Mouse (Mus musculus) CH12.LX (cell line): ENCODE measurements at regions not wholly inside any gene's neighbourhood (a gene's known extent, or its start where the extent isn't known, plus 50 kb on each side); places are given as distances from the start of the nearest gene placed in this dataset.

Source experiments
- BHLHE40 ChIP-seq: IDR thresholded peaks from 2 replicates; pipeline ENCODE4 v1.6.1; 2011; ENCODE audit warnings: mild to moderate bottlenecking, low read depth, low read length, improper control_type of control experiment
- CTCF ChIP-seq, 2 experiments: IDR thresholded peaks in 1 of 2; conservative IDR thresholded peaks in 1 of 2; 2 replicates each; pipeline ENCODE4 v1.5.1; 2011 to 2012; ENCODE audit warnings: low read depth in 2 of 2, low read length in 2 of 2, improper control_type of control experiment in 1 of 2, inconsistent platforms in 1 of 2, mild to moderate bottlenecking in 1 of 2, moderate library complexity in 1 of 2
- ELF1 ChIP-seq: IDR thresholded peaks from 2 replicates; pipeline ENCODE4 v1.6.1; 2014; ENCODE audit warnings: low read depth, mild to moderate bottlenecking, inconsistent platforms, low read length, improper control_type of control experiment
- EP300 ChIP-seq: IDR thresholded peaks from 2 replicates; pipeline ENCODE4 v1.6.1; 2011; ENCODE audit warnings: low read length, improper control_type of control experiment
- GABPA ChIP-seq: IDR thresholded peaks from 2 replicates; pipeline ENCODE4 v1.6.1; 2012; ENCODE audit warnings: low read depth, low read length, improper control_type of control experiment, inconsistent platforms; ENCODE audit not compliant: insufficient replicate concordance
- KAT2A ChIP-seq: IDR thresholded peaks from 2 replicates; pipeline ENCODE4 v1.6.1; 2012; ENCODE audit warnings: low read length, improper control_type of control experiment, inconsistent platforms; ENCODE audit not compliant: insufficient replicate concordance
- MAZ ChIP-seq: IDR thresholded peaks from 2 replicates; pipeline ENCODE4 v1.6.1; 2012; ENCODE audit warnings: low read depth, mild to moderate bottlenecking, inconsistent platforms, low read length, improper control_type of control experiment, moderate library complexity
- POLR2A ChIP-seq: IDR thresholded peaks from 2 replicates; pipeline ENCODE4 v1.6.1; 2011; ENCODE audit warnings: low read depth, mild to moderate bottlenecking, improper control_type of control experiment, low read length
- POLR2AphosphoS2 ChIP-seq: IDR thresholded peaks from 2 replicates; pipeline ENCODE4 v1.6.1; 2011; ENCODE audit warnings: low read depth, low read length, improper control_type of control experiment
- RCOR1 ChIP-seq: conservative IDR thresholded peaks from 2 replicates; pipeline ENCODE4 v1.6.1; 2012; ENCODE audit warnings: low read depth, mild to moderate bottlenecking, inconsistent platforms, low read length, improper control_type of control experiment
- USF1 ChIP-seq: IDR thresholded peaks from 2 replicates; pipeline ENCODE4 v1.6.1; 2014; ENCODE audit warnings: low read depth, mild to moderate bottlenecking, inconsistent platforms, low read length, improper control_type of control experiment
- USF2 ChIP-seq: conservative IDR thresholded peaks from 2 replicates; pipeline ENCODE4 v1.6.1; 2011; ENCODE audit warnings: low read depth, low read length, improper control_type of control experiment

DNA sequence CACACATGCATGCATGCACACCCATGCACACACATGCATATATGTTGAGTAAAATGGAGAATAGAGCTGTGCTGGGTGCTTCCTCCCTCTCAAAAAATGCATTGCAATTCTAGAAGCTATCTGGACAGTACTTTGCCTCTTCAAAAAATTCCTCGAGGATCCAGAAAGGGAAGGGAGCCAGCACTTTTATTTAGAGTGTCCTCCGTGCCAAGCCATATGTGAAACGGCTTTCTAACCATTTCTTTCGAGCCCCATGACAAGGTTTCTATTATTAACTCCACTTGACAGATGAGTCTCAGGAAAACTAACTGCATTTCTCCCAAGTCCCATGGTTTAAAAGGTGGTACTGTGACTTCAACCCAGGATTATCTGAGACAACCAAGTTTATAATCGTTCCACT lies 140.7 kb upstream of the Usp24 start:
- no peak for TF ChIP-seq CTCF (conservative IDR thresholded peaks at IDR 0.05 in 1 of 2, IDR thresholded peaks at IDR 0.05 in 1 of 2; ENCODE audit: low read depth in 2 of 2, low read length in 2 of 2)
- TF ChIP-seq POLR2AphosphoS2: no peak
- no peak for TF ChIP-seq ELF1
- no peak for TF ChIP-seq BHLHE40
- TF ChIP-seq POLR2A: no peak
- no peak for TF ChIP-seq EP300
- TF ChIP-seq USF2: no peak
- no peak for TF ChIP-seq RCOR1
- TF ChIP-seq KAT2A: no peak
- TF ChIP-seq MAZ: no peak
- no peak for TF ChIP-seq USF1
- TF ChIP-seq GABPA: no peak
